In the genomic region with DNA sequence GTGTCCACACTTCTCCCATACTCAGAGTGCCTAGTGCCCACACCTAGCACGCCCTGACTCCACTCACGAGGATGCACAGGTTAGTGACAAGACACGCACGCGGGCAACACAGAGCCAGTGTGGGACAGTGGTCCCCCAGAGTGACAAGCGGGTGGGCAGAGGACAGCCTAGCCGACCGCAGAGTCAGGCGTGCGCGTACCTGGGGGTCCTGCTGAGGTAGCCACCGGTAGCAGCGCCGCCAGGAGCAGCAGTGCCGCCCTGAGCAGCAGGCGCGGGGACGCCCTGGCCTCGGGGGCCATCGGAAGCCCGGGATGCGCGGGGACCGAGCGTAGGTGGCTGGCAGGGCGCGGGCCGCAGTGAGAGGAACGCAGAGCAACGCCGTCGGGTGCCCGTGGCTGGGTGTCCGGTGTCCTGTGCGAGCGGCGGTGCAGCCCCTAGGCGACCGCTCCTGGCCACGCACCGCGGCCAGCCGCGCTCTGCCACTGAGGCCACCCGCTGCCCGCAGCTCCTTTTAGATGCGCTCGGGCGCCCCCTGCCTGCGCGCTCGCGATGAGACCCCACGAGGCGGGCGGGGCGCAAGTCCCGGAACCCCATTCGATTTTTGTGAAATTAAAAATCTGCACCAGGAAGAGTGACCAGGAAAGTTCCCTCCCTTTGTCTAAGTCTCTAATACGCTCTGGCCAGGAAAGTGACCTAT, we compare ENCODE assay signal across 8 mouse cellular contexts. TPM values are rescaled to one million over a fixed set of nuclear protein-coding genes. Genes with fewer than 3 reads are reported as not detected.
A peak's percentile ranks its signal among the peaks of the same experiment; 100 is the strongest.
DNase-seq lines count a peak whose midpoint lies in the region; ATAC-seq and TF ChIP-seq lines count a peak whose summit lies in the region.
"Had no signal": no experiment of that assay in that cellular context is flagged by ENCODE, and none has a peak within 500 bp of the region (broad histone marks: within the 10 kb centered on the region; RNA-seq: fewer than 3 reads in every experiment).

Gene Fndc1 (minus strand): TSS at position 484 of the 697 bp plus-strand sequence.

- TF ChIP-seq POLR2A in cortical plate, adult 2 months (IDR thresholded peaks at IDR 0.05; ENCODE audit: extremely low read depth, insufficient read depth, low read length): no peak

- peak; percentile 20; the same call in 1 of the 2 replicates for ATAC-seq in limb, embryonic 12.5 days (ENCODE audit: insufficient number of reproducible peaks, insufficient read depth, low FRiP score, low TSS enrichment, low read depth)
- ATAC-seq in midbrain, embryonic 12.5 days (ENCODE audit: low FRiP score, low read depth): peak; percentile 77
- peak; percentile 60; the same call in 1 of the 2 replicates for ATAC-seq in stomach, embryonic 15.5 days (ENCODE audit: insufficient read depth, low FRiP score, low read depth)

- H3K9me3 ChIP-seq in limb, embryonic 12.5 days: no peaks in the 10 kb centered on the region
- H3K9me3 ChIP-seq in midbrain, embryonic 12.5 days: no peaks in the 10 kb centered on the region
- H3K9me3 ChIP-seq in stomach, embryonic 15.5 days: no peaks in the 10 kb centered on the region

- peak within 1 kb of the TSS; percentile 33 for H3K4me3 ChIP-seq in cortical plate, adult 2 months (ENCODE audit: insufficient read depth, low read length)
- H3K4me3 ChIP-seq in limb, embryonic 12.5 days (replicated peaks): peak within 1 kb of the TSS; percentile 54
- peak within 1 kb of the TSS; percentile 59 for H3K4me3 ChIP-seq in midbrain, embryonic 12.5 days
- peak within 1 kb of the TSS; percentile 56 for H3K4me3 ChIP-seq in stomach, embryonic 15.5 days (replicated peaks)

- H3K27me3 ChIP-seq in limb, embryonic 12.5 days: peaks cover 54% of the 10 kb centered on the region
- H3K27me3 ChIP-seq in midbrain, embryonic 12.5 days: peaks cover 50% of the 10 kb centered on the region
- peaks cover 14% of the 10 kb centered on the region for H3K27me3 ChIP-seq in stomach, embryonic 15.5 days (replicated peaks)

- H3K27ac ChIP-seq in cortical plate, adult 2 months (ENCODE audit: insufficient read depth, low read length): no peak within 1 kb of the TSS
- no peak within 1 kb of the TSS for H3K27ac ChIP-seq in limb, embryonic 12.5 days
- H3K27ac ChIP-seq in midbrain, embryonic 12.5 days (replicated peaks): no peak within 1 kb of the TSS
- no peak within 1 kb of the TSS for H3K27ac ChIP-seq in stomach, embryonic 15.5 days

- peak within 1 kb of the TSS; percentile 98 for H3K4me2 ChIP-seq in limb, embryonic 12.5 days
- H3K4me2 ChIP-seq in midbrain, embryonic 12.5 days (replicated peaks): peak within 1 kb of the TSS; percentile 99
- peak within 1 kb of the TSS; percentile 97 for H3K4me2 ChIP-seq in stomach, embryonic 15.5 days

- peak; percentile 15 for DNase-seq in adrenal gland, adult 8-10 months
- DNase-seq in gastrocnemius, postnatal 25 days: peak; percentile 55
- peak; percentile 37 for DNase-seq in induced T-regulatory cell, adult 2 months (ENCODE audit: low read depth)

- H3K4me1 ChIP-seq in cortical plate, adult 2 months (ENCODE audit: control insufficient read depth, insufficient read depth, low read length): no peaks in the 10 kb centered on the region
- H3K4me1 ChIP-seq in limb, embryonic 12.5 days (replicated peaks): peaks cover 11% of the 10 kb centered on the region
- H3K4me1 ChIP-seq in midbrain, embryonic 12.5 days: peaks cover 12% of the 10 kb centered on the region
- H3K4me1 ChIP-seq in stomach, embryonic 15.5 days: peaks cover 4% of the 10 kb centered on the region; the same call in 1 of the 2 replicates

- peak within 1 kb of the TSS; percentile 60 for H3K9ac ChIP-seq in limb, embryonic 12.5 days (replicated peaks)
- H3K9ac ChIP-seq in midbrain, embryonic 12.5 days (replicated peaks): peak within 1 kb of the TSS; percentile 61
- H3K9ac ChIP-seq in stomach, embryonic 15.5 days: peak within 1 kb of the TSS; percentile 54

- H3K36me3 ChIP-seq in limb, embryonic 12.5 days: no peaks in the 10 kb centered on the region
- no peaks in the 10 kb centered on the region for H3K36me3 ChIP-seq in midbrain, embryonic 12.5 days
- no peaks in the 10 kb centered on the region for H3K36me3 ChIP-seq in stomach, embryonic 15.5 days

- WGBS in limb, embryonic 12.5 days: 2% methylated on average over 60 of the region's 60 CpGs
- 1% methylated on average over 50 of the region's 60 CpGs for WGBS in midbrain, embryonic 12.5 days
- WGBS in stomach, embryonic 15.5 days: under 1% methylated on average over 60 of the region's 60 CpGs

- peak; percentile 31; the same call in 1 of the 2 replicates for TF ChIP-seq CTCF in cortical plate, adult 2 months (IDR thresholded peaks at IDR 0.05; ENCODE audit: extremely low read depth, insufficient read depth, low read length)

RNA-seq across cellular contexts. Expression of gene Fndc1, which starts in this region (rescaled TPM):
- 1 to 10 TPM; 4.4 to 7.5 (median 5.8) TPM for total RNA-seq in adrenal gland, adult 8-10 months (2022)
- 1.8 and 3.5 TPM in 2 replicates for polyA plus RNA-seq in cortical plate, adult 2 months (2012; rRNA removed)
- total RNA-seq in gastrocnemius, postnatal 25 days (2021): 10 to 100 TPM; 46.0 to 52.2 TPM
- 4.1 and 8.0 TPM in 2 replicates for polyA plus RNA-seq in limb, embryonic 12.5 days (2016; fragmentation: Nextera tagmentation; extraction: Ambion mirVana)
- 0.93 and 1.3 TPM in 2 replicates for polyA plus RNA-seq in midbrain, embryonic 12.5 days (2016; fragmentation: Nextera tagmentation; extraction: Ambion mirVana)
- 30.1 and 37.4 TPM in 2 replicates for polyA plus RNA-seq in stomach, embryonic 15.5 days (2015; fragmentation: Nextera tagmentation; extraction: Ambion mirVana)
- total RNA-seq: hematopoietic stem cell, adult 5-6 weeks had no signal

Comparison
In these comparisons a context has a peak if more than half of its experiments do, and no peak if none do; other contexts are left out.
1. RNA of gene Fndc1 (total RNA-seq): 46.0 to 52.2 TPM in gastrocnemius, postnatal 25 days; 4.4 to 7.5 TPM in adrenal gland, adult 8-10 months; every median in the first group is over 4 times any median in the second.
2. ATAC-seq: peak in every context shown above with its lines; median percentile 77 in midbrain, embryonic 12.5 days; 60 in stomach, embryonic 15.5 days; 20 in limb, embryonic 12.5 days.
3. Peak in every context shown above with its lines, with median percentiles within 50 percentile points of each other: DNase-seq, H3K4me3 ChIP-seq, H3K4me2 ChIP-seq and H3K9ac ChIP-seq.